Mouse (Mus musculus): Measurements from ENCODE around the gene Cd151.

GRCm38 (mm10) chr7:141439140-141439679, 28.0 kb upstream of the Cd151 start:
- no peak for TF ChIP-seq EP300 (IDR thresholded peaks at IDR 0.05)
- TF ChIP-seq CTCF (IDR thresholded peaks at IDR 0.05), result no peak

All from lung, postnatal 0 days (tissue).